Mouse (Mus musculus): ENCODE results near the gene Ropn1l. TPM values are rescaled to one million over a fixed set of nuclear protein-coding genes. Genes with fewer than 3 reads are reported as not detected.

The Ropn1l gene
- total and polyA plus RNA-seq, 3 experiments, result 0.96 to 1.7 TPM; not detected in 1

GRCm38 (mm10) chr15:31402200-31402892 lies 51.2 kb downstream of the Ropn1l start:
- Histone ChIP-seq H3K9me3 (replicated peaks; ENCODE audit: insufficient read depth, low read length) (no peaks in the 10 kb centered on the region), H3K27ac (ENCODE audit: control insufficient read depth, low read depth, low read length) (no peak overlapping the region), H3K36me3 (ENCODE audit: control insufficient read depth in 1 of 2, insufficient read depth in 2 of 2, low read length in 2 of 2) (no peaks in the 10 kb centered on the region), H3K4me3 (ENCODE audit: control insufficient read depth in 1 of 2, insufficient read depth in 1 of 2, low read depth in 2 of 2, low read length in 2 of 2) (no peak overlapping the region), H3K79me2 (ENCODE audit: control insufficient read depth, insufficient read depth, low read length, poor library complexity) (no peaks in the 10 kb centered on the region), H3K9ac (ENCODE audit: control insufficient read depth, low read depth, low read length, poor library complexity, severe bottlenecking) (no peak overlapping the region), H3K4me1 (ENCODE audit: control insufficient read depth in 1 of 2, insufficient read depth in 2 of 2, low read length in 2 of 2) (no peaks in the 10 kb centered on the region), H3K27me3 (ENCODE audit: control insufficient read depth in 1 of 2, insufficient read depth in 2 of 2, low read length in 2 of 2) (no peaks in the 10 kb centered on the region)
- TF ChIP-seq HCFC1 (IDR thresholded peaks at IDR 0.05; ENCODE audit: low read depth, low read length), result no peak
- no peak for TF ChIP-seq ZNF384 (IDR thresholded peaks at IDR 0.05; ENCODE audit: low read depth, low read length)
- TF ChIP-seq ETS1 (IDR thresholded peaks at IDR 0.05; ENCODE audit: low read depth, low read length), result no peak
- TF ChIP-seq MAZ (IDR thresholded peaks at IDR 0.05; ENCODE audit: low read depth, low read length), result no peak
- TF ChIP-seq TCF12 (IDR thresholded peaks at IDR 0.05; ENCODE audit: low read depth, low read length), result no peak
- no peak for TF ChIP-seq GATA1 (IDR thresholded peaks at IDR 0.05; ENCODE audit: low read depth, low read length)
- no peak for TF ChIP-seq UBTF (IDR thresholded peaks at IDR 0.05; ENCODE audit: borderline replicate concordance, insufficient read depth, low read depth, low read length)
- TF ChIP-seq MYB (IDR thresholded peaks at IDR 0.05; ENCODE audit: low read depth, low read length), result no peak
- TF ChIP-seq SIN3A (IDR thresholded peaks at IDR 0.05; ENCODE audit: low read length), result no peak
- no peak for TF ChIP-seq JUND (IDR thresholded peaks at IDR 0.05; ENCODE audit: low read depth, low read length)
- TF ChIP-seq CTCF (IDR thresholded peaks at IDR 0.05 in 2 of 3, conservative IDR thresholded peaks at IDR 0.05 in 1 of 3; ENCODE audit: control insufficient read depth in 1 of 3, insufficient read depth in 1 of 3, low read depth in 2 of 3, low read length in 3 of 3, poor library complexity in 1 of 3, severe bottlenecking in 1 of 3), result no peak
- TF ChIP-seq MYC (IDR thresholded peaks at IDR 0.05; ENCODE audit: low read depth, low read length), result no peak
- TF ChIP-seq MAX (IDR thresholded peaks at IDR 0.05; ENCODE audit: low read length), result no peak
- no peak for TF ChIP-seq NELFE (IDR thresholded peaks at IDR 0.05; ENCODE audit: low read depth, low read length)
- no peak for DNase-seq (ENCODE audit: low read depth, low spot score)

- DNase-seq (ENCODE audit: low read depth, low spot score), result no peak
- Histone ChIP-seq H3K4me3 (ENCODE audit: control insufficient read depth in 1 of 2, insufficient read depth in 1 of 2, low read depth in 2 of 2, low read length in 2 of 2) (no peak overlapping the region), H3K9ac (ENCODE audit: control insufficient read depth, low read depth, low read length, poor library complexity, severe bottlenecking) (no peak overlapping the region), H3K4me1 (ENCODE audit: control insufficient read depth in 1 of 2, insufficient read depth in 2 of 2, low read length in 2 of 2) (no peaks in the 10 kb centered on the region), H3K36me3 (ENCODE audit: control insufficient read depth in 1 of 2, insufficient read depth in 2 of 2, low read length in 2 of 2) (no peaks in the 10 kb centered on the region), H3K79me2 (ENCODE audit: control insufficient read depth, insufficient read depth, low read length, poor library complexity) (no peaks in the 10 kb centered on the region), H3K27ac (ENCODE audit: control insufficient read depth, low read depth, low read length) (no peak overlapping the region), H3K27me3 (ENCODE audit: control insufficient read depth in 1 of 2, insufficient read depth in 2 of 2, low read length in 2 of 2) (no peaks in the 10 kb centered on the region), H3K9me3 (replicated peaks; ENCODE audit: insufficient read depth, low read length) (no peaks in the 10 kb centered on the region)
- TF ChIP-seq UBTF (IDR thresholded peaks at IDR 0.05; ENCODE audit: borderline replicate concordance, insufficient read depth, low read depth, low read length) (no peak), KAT2A (conservative IDR thresholded peaks at IDR 0.05; ENCODE audit: low read depth, low read length) (no peak), TBP (IDR thresholded peaks at IDR 0.05; ENCODE audit: low read depth, low read length) (no peak), ZKSCAN1 (IDR thresholded peaks at IDR 0.05; ENCODE audit: low read depth, low read length) (no peak), MYC (IDR thresholded peaks at IDR 0.05; ENCODE audit: low read depth, low read length) (no peak), CTCF (IDR thresholded peaks at IDR 0.05 in 2 of 3, conservative IDR thresholded peaks at IDR 0.05 in 1 of 3; ENCODE audit: control insufficient read depth in 1 of 3, insufficient read depth in 1 of 3, low read depth in 2 of 3, low read length in 3 of 3, poor library complexity in 1 of 3, severe bottlenecking in 1 of 3) (no peak), SIN3A (IDR thresholded peaks at IDR 0.05; ENCODE audit: low read length) (no peak), ELF1 (IDR thresholded peaks at IDR 0.05; ENCODE audit: low read depth, low read length) (no peak), GABPA (IDR thresholded peaks at IDR 0.05; ENCODE audit: low read depth, low read length) (no peak), POLR2A (IDR thresholded peaks at IDR 0.05; ENCODE audit: control insufficient read depth in 1 of 2, insufficient read depth in 1 of 2, low read depth in 1 of 2, low read length in 2 of 2, poor library complexity in 1 of 2) (no peak), ZMIZ1 (IDR thresholded peaks at IDR 0.05; ENCODE audit: low read depth, low read length) (no peak), MXI1 (IDR thresholded peaks at IDR 0.05; ENCODE audit: low read depth, low read length) (no peak), CHD2 (IDR thresholded peaks at IDR 0.05; ENCODE audit: low read length) (no peak)
Measured at GRCm38 (mm10) chr15:31400974-31401373, 52.6 kb downstream of the Ropn1l start.

Measured in MEL (cell line).